Mouse (Mus musculus) heart, embryonic 12.5 days (tissue): ENCODE measurements around the gene Ralgps2. TPM values are rescaled to one million over a fixed set of nuclear protein-coding genes. Genes with fewer than 3 reads are reported as not detected.

ENCODE experiments used
- ATAC-seq: fragments of 200-750 bp; cut with Nextera tagmentation; 2 replicates; pipeline ENCODE4 v1.8.0; 2017; ENCODE audit warnings: moderate TSS enrichment, moderate library complexity; ENCODE audit not compliant: insufficient number of reproducible peaks, low FRiP score
- H3K27ac ChIP-seq: fragments of 300-500 bp; sonication (generic); 2 replicates; pipeline ENCODE4 v1.5.1; 2016; ENCODE audit warnings: mild to moderate bottlenecking, moderate library complexity; ENCODE audit not compliant: poor library complexity, severe bottlenecking
- H3K27me3 ChIP-seq: fragments of 300-500 bp; sonication (generic); replicated peaks from 2 replicates; pipeline ENCODE4 v1.6.1; 2016; ENCODE audit warnings: mild to moderate bottlenecking, moderate library complexity
- H3K36me3 ChIP-seq: fragments of 300-500 bp; sonication (generic); 2 replicates; pipeline ENCODE4 v1.6.1; 2016; ENCODE audit warnings: mild to moderate bottlenecking, moderate library complexity
- H3K4me1 ChIP-seq: fragments of 300-500 bp; sonication (generic); replicated peaks from 2 replicates; pipeline ENCODE4 v1.6.1; 2016; ENCODE audit warnings: mild to moderate bottlenecking
- H3K4me2 ChIP-seq: fragments of 300-500 bp; sonication (generic); 2 replicates; pipeline ENCODE4 v1.6.1; 2016; ENCODE audit warnings: mild to moderate bottlenecking, moderate library complexity
- H3K4me3 ChIP-seq: fragments of 300-500 bp; sonication (generic); 2 replicates; pipeline ENCODE4 v1.5.1; 2016; ENCODE audit warnings: mild to moderate bottlenecking
- H3K9ac ChIP-seq: fragments of 300-500 bp; sonication (generic); 2 replicates; pipeline ENCODE4 v1.6.1; 2016; ENCODE audit warnings: mild to moderate bottlenecking, moderate library complexity
- H3K9me3 ChIP-seq: fragments of 300-500 bp; sonication (generic); replicated peaks from 2 replicates; pipeline ENCODE4 v1.6.1; 2016; ENCODE audit warnings: mild to moderate bottlenecking, moderate library complexity
- WGBS: fragments of 180-500 bp; shearing (Covaris S2); methylation state at CpG from one replicate; pipeline ENCODE4 v1.1.7; 2016; 5-methylcytosine and 5-hydroxymethylcytosine counted together
- polyA plus RNA-seq: library from polyadenylated mRNA; unstranded; fragments of >200 nt; fragmentation: Nextera tagmentation; extraction: Ambion mirVana; gene quantifications from 2 replicates; pipeline ENCODE4 v1.2.1, GENCODE M21; 2016

Ralgps2 gene
- polyA plus RNA-seq, 1 experiment from 2014 or later = 59.2 TPM

- no peak overlapping the region for H3K9ac ChIP-seq
- H3K4me3 ChIP-seq = no peak overlapping the region
- no peaks in the 10 kb centered on the region for H3K4me1 ChIP-seq
- no peak overlapping the region for H3K27ac ChIP-seq
- H3K36me3 ChIP-seq = no peaks in the 10 kb centered on the region
- ATAC-seq = 0 out of 2 replicates have a peak, but pooled peaks have one; percentile 36
- 0 out of 2 replicates have a peak, but pooled peaks cover 4% of the 10 kb centered on the region for H3K9me3 ChIP-seq
- WGBS = 45% methylated on average over 7 of the region's 7 CpGs
- H3K4me2 ChIP-seq = no peak overlapping the region
- no peaks in the 10 kb centered on the region for H3K27me3 ChIP-seq
These were observed 31.9 kb upstream of the Ralgps2 start for GRCm38 (mm10) chr1:156971206-156971811.

- no peaks in the 10 kb centered on the region for H3K27me3 ChIP-seq
- no peak overlapping the region for H3K4me3 ChIP-seq
- no peaks in the 10 kb centered on the region for H3K36me3 ChIP-seq
- H3K9ac ChIP-seq = no peak overlapping the region
- no peak overlapping the region for H3K27ac ChIP-seq
- H3K4me1 ChIP-seq = no peaks in the 10 kb centered on the region
- no peak overlapping the region for H3K4me2 ChIP-seq
- 64% methylated on average over 6 of the region's 6 CpGs for WGBS
- ATAC-seq = no peak
- 0 out of 2 replicates have a peak, but pooled peaks cover 4% of the 10 kb centered on the region for H3K9me3 ChIP-seq
These were observed 31.2 kb upstream of the Ralgps2 start for GRCm38 (mm10) chr1:156970641-156971040.

- Histone ChIP-seq H3K4me1 (peaks cover 14% of the 10 kb centered on the region), H3K4me2 (no peak overlapping the region), H3K9me3 (0 out of 2 replicates have a peak, but pooled peaks cover 4% of the 10 kb centered on the region), H3K4me3 (no peak overlapping the region), H3K27me3 (no peaks in the 10 kb centered on the region), H3K27ac (no peak overlapping the region), H3K36me3 (no peaks in the 10 kb centered on the region), H3K9ac (no peak overlapping the region)
- 71% methylated on average over 7 of the region's 7 CpGs for WGBS
- no peak for ATAC-seq
These were observed 28.7 kb upstream of the Ralgps2 start for GRCm38 (mm10) chr1:156968107-156968506.

- Histone ChIP-seq H3K27me3 (no peaks in the 10 kb centered on the region), H3K4me2 (no peak overlapping the region), H3K36me3 (no peaks in the 10 kb centered on the region), H3K4me1 (peaks cover 19% of the 10 kb centered on the region), H3K27ac (no peak overlapping the region), H3K9ac (no peak overlapping the region), H3K9me3 (no peaks in the 10 kb centered on the region), H3K4me3 (no peak overlapping the region)
- ATAC-seq = no peak
- WGBS = 46% methylated on average over 4 of the region's 4 CpGs
These were observed 25.1 kb upstream of the Ralgps2 start for GRCm38 (mm10) chr1:156964586-156964932.

GRCm38 (mm10) chr1:156963871-156964585 is 24.6 kb upstream of the Ralgps2 start:
- ATAC-seq = no peak
- Histone ChIP-seq H3K27me3 (no peaks in the 10 kb centered on the region), H3K27ac (no peak overlapping the region), H3K9ac (no peak overlapping the region), H3K36me3 (no peaks in the 10 kb centered on the region), H3K4me2 (no peak overlapping the region), H3K4me3 (no peak overlapping the region), H3K9me3 (no peaks in the 10 kb centered on the region), H3K4me1 (peaks cover 24% of the 10 kb centered on the region)
- WGBS = 13% methylated on average over 7 of the region's 7 CpGs

GRCm38 (mm10) chr1:156961481-156962265 is 22.2 kb upstream of the Ralgps2 start:
- H3K9ac ChIP-seq = no peak overlapping the region
- peaks cover 27% of the 10 kb centered on the region for H3K4me1 ChIP-seq
- no peak for ATAC-seq
- no peak overlapping the region for H3K4me3 ChIP-seq
- no peak overlapping the region for H3K27ac ChIP-seq
- no peaks in the 10 kb centered on the region for H3K36me3 ChIP-seq
- H3K9me3 ChIP-seq = no peaks in the 10 kb centered on the region
- no peak overlapping the region for H3K4me2 ChIP-seq
- no peaks in the 10 kb centered on the region for H3K27me3 ChIP-seq
- 52% methylated on average over 8 of the region's 8 CpGs for WGBS

- 14% methylated on average over 5 of the region's 5 CpGs for WGBS
- no peak overlapping the region for H3K9ac ChIP-seq
These were observed 19.6 kb upstream of the Ralgps2 start for GRCm38 (mm10) chr1:156959004-156959403.

GRCm38 (mm10) chr1:156957360-156957759 is 17.9 kb upstream of the Ralgps2 start:
- 81% methylated on average over 3 of the region's 3 CpGs for WGBS
- Histone ChIP-seq H3K4me3 (no peak overlapping the region), H3K27me3 (no peaks in the 10 kb centered on the region), H3K27ac (no peak overlapping the region), H3K9ac (no peak overlapping the region), H3K36me3 (no peaks in the 10 kb centered on the region), H3K4me1 (peaks cover 24% of the 10 kb centered on the region), H3K9me3 (no peaks in the 10 kb centered on the region), H3K4me2 (no peak overlapping the region)
- no peak for ATAC-seq

More at GRCm38 (mm10) chr1:156959004-156959403, 19.6 kb upstream of the Ralgps2 start:
- Histone ChIP-seq H3K4me1 (peaks cover 25% of the 10 kb centered on the region), H3K9me3 (no peaks in the 10 kb centered on the region), H3K27me3 (no peaks in the 10 kb centered on the region), H3K36me3 (no peaks in the 10 kb centered on the region), H3K4me3 (no peak overlapping the region), H3K27ac (peak overlapping the region; percentile 79), H3K4me2 (peak overlapping the region; percentile 31; the same call in 1 of the 2 replicates)
- ATAC-seq = no peak

GRCm38 (mm10) chr1:156955926-156956760 is 16.7 kb upstream of the Ralgps2 start:
- Histone ChIP-seq H3K9ac (no peak overlapping the region), H3K27me3 (no peaks in the 10 kb centered on the region), H3K4me2 (peak overlapping the region; percentile 39; the same call in 1 of the 2 replicates), H3K27ac (no peak overlapping the region), H3K4me3 (no peak overlapping the region), H3K36me3 (no peaks in the 10 kb centered on the region), H3K4me1 (peaks cover 28% of the 10 kb centered on the region), H3K9me3 (no peaks in the 10 kb centered on the region)
- ATAC-seq = no peak
- WGBS = 42% methylated on average over 17 of the region's 17 CpGs

GRCm38 (mm10) chr1:156954216-156954615 is 14.8 kb upstream of the Ralgps2 start:
- Histone ChIP-seq H3K36me3 (no peaks in the 10 kb centered on the region), H3K4me3 (no peak overlapping the region), H3K27me3 (no peaks in the 10 kb centered on the region), H3K9ac (no peak overlapping the region), H3K27ac (no peak overlapping the region), H3K9me3 (no peaks in the 10 kb centered on the region), H3K4me1 (peaks cover 24% of the 10 kb centered on the region), H3K4me2 (no peak overlapping the region)
- ATAC-seq = no peak
- WGBS = 93% methylated on average over 12 of the region's 12 CpGs
